Mouse (Mus musculus): ENCODE data around the gene Poll.
A peak's percentile ranks its signal among the peaks of the same experiment; 100 is the strongest.

Poll gene

DNA sequence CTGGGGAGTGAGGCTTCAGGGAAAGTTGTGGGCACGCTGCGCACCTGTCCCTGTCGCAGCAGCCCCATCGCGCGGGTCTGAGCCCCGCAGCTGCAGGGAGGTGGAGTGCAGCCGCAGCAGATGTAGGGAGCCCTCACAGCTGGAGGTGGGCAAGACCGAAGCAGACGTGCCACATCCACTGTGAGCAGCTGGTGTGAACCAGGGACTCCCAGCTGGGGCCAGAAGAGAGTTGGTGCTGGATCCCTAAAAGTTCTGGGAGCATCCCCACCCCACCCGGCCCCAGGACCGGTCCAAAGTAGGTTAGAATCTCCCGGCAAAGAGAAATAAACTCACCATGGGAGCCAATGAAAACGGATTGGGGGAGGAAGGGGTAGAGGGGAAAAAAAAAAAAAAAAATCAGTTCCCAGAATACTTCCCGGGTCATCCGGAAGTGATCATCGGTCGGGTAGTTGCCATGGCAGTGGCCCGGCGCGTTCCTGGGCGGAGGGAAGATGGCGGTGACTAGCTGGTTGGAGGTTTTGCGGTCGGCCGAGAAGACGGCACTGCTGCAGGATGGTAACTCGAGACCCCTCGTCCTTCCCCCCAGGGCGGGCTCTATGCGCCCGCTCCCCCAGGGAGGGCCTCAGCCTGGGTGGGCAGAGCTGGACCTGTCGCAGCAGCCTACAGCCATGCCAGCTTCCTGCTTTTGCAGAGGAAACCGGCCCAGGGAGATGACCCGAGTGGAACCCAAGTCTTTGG is at the start of gene Poll, which contains the start of gene Gm17018:
Poll (minus strand) TSS at position 379 of the 738 bp plus-strand sequence.
Gm17018 (plus strand) TSS at position 463 of the 738 bp plus-strand sequence.
- DNase-seq: peak; percentile 85 to 86

DNA sequence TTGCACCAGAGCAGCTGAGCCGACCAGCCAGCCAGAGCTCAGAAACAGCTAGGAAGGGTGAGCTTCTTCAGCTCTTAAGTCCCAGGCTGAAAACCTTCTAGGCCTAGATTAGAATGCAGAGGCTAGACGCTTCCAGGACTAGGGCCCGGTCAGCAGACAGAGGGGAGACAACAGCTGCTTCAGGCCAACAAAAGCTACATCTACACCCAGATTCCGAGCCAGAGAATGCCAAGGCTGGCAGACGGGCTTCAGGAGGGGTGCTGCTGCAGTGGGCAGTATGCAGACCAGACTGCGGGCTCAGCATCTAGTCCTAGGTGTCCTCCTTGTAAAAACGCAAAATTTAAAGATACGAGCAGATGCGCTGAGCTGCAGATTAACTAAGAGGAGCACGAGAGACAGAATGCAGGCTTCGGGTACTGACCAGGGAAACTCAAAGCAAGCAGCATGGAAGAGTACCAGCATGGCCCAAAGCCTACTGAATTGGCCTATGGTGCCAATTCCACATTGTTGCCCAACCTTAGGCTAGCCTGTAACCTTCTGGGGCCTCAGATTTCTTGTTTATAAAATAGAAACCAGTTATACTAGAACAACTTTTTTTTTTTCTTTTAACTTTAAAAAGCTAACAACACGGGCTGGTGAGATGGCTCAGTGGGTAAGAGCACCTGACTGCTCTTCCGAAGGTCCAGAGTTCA is 48.5 kb upstream of the Poll start:
- no peak for DNase-seq

DNA sequence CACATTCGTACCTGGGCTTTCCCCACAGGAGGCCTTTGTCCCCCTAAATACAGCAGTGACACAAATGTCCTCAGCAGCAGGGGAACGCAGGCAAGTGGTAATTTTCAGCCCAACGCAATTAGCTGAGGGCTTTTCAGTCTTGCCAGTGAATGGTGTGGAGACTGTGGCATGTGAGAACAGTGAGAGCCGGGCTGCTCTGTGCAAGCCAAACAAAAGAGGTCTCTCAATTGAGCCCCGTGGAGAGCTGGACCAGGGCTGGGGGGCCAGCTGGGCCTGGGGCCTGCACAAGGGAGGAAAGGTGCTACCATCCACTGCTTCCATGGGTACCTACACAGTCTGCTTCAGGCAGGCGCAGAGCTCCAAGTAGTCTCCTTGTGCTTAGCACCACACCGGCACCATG is 47.1 kb upstream of the Poll start:
- no peak for DNase-seq

DNA sequence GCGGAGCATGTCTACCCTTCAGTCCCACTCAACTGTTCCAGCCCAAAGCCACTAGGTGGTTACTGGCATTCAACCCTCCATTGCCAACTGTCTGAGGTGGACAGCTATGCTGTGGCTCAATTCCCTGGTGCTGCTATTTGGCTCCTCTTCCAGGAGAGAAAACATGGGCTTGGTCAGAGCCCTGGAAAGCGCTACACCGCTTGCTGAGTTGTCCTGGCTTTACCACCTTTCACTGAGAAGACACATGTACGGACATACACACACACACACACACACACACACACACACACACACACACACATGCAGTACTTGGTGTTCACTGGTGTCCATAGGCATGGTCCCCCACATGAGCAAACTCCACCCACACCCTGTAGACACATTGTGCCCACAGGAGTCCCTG is 46.4 kb upstream of the Poll start:
- DNase-seq: no peak

DNA sequence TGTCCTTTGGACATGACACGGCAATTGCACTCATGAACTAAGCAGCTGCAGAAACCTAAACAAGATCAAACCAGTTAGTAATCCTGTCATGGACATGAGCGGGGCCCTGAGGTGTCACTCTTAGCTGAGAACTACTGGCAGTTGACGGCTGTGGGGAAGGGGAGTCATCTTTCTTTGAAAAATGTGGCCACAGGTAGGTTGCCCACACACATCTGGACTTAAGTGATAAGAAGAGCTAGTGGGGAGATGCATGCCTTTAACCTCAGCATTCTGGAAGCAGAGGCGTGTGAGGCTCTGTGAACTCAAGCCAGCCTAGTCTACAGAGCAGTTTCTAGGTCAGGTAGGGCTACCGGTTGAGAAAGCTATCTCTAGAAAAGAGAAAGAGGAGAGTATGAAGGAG is 42.3 kb upstream of the Poll start:
- no peak for DNase-seq

DNA sequence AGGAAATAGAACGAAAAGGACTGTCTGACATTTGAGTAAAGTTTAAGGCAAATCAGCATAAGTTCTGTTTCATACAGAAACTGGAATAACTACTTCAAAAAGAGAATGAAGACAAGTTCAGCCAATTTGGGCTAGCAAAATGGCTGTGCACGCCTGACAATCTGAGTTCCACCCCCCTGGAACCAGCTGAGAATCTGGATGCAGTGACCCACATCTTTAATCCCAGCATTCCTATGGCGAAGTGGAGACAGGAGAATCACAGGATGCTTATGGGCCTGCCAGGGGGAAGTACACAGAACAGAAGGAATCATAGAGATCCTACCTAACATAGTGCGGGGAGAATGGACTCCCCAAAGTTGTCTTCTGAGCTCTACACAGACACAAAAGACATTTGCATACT is 36.8 kb upstream of the Poll start:
- DNase-seq: no peak

DNA sequence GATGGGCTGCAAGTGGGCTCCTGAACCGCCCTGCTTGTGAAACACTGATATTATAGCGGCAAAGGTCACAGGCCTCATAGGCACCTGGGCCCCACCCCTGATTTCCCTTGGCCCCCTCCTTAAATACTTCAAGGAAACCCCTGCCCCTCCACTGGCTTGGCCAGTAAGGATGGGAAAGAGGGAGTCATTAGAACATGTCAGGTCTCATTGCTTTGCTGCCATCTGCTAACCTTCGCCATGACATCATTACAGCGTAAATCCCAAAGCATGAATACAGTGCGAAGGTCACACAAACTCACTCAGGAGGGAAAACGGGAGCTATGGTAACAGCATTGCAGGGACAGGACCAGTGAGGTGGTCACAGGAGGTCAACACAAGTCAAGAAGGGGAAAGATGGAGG is 36.1 kb upstream of the Poll start:
- DNase-seq: no peak

DNA sequence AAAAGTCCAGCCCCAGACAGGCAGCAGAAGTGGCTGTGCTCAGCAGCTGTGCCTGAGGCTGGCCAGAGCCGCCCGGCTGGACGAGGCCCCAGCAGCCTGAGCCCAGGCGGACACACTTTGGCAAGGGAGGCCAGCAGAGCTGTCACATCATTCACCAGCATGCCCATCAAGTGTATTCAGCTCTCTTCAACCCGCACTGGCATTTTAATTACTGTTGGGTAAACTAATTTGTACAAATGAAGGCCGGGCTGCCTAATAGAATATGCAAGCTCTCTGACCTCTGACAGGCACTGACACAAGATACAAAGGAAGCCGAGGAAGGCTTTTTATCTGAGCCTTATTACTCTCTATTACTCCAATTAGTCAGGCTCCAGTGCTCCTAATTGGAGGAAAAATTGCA is 35.7 kb upstream of the Poll start:
- DNase-seq: no peak

DNA sequence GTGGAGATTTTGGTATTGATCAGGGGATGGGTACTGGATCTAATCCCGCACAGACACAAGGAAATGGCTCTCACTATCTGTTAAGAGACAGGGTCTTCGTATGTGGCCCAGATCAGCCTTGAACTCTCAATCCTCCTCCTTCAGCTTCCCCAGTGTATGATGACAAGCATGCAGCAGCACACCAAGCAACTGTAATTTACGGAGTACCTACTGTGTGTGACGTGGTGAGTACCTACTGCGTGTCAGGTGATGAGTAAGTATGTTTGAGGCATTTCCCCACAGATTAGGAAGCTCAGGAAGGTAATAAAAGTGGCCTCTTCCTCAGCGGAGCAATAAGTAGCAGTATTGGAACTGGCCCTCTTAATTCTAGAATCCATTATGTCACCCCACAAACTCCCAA is 35.1 kb upstream of the Poll start:
- DNase-seq: no peak

DNA sequence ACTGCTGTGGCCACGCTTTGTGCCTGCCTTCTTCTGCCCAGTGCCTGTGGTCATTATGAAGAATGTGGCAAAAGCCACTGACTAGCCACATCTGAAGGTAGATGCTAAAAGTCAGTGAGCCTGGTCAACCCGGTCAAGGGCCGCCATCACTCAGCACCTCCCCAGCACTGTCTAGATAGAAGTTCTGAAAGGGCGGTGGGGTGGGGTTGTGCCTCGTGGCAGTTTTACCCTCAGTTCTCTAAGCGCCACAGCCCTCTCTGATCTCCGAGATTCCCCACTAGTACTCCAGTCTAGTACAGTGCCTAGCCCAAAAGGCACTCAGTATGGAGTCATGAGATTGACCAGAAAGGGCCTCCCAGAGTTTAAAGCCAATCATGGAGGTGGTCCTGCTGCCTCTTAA is 33.7 kb upstream of the Poll start:
- no peak for DNase-seq

DNA sequence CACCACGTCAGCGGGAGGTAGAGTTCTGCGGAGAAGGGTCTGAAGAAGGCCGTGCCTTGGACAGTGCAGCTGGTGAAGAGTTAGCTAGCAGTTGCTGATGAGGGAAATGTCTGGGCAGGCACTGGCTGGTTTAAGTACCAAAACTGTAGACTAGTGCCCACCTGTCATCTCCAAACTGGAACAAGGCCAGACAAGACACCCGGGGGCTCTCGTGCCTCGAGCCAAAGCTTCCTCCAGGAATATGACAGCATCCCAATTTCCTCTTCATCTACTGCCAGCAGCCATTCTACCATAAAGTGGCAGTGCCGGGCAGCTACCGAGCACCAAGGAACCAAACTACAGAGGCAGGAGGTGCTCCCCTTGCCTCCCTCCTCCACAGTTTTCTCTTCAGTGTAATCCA is 32.6 kb upstream of the Poll start:
- DNase-seq: no peak

DNA sequence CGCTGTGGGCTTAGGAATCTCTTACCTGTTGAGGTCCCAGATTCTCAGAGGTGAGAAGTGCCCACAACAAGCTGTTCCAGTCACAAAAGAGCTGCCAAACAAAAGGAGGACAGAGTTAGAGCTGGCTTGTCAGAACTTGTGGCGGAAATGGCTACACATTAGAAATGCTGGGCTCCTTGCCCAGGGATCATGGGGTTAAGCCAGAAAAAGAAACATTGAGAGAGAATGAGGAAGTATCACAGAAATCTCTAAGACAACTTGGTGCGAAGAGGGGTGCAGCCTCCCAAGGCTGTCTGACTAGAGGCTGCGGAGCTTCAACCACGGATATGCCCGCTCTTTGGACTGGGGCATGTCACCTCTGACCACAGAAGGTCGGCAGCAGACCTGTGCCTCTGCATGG is 31.4 kb upstream of the Poll start:
- no peak for DNase-seq

DNA sequence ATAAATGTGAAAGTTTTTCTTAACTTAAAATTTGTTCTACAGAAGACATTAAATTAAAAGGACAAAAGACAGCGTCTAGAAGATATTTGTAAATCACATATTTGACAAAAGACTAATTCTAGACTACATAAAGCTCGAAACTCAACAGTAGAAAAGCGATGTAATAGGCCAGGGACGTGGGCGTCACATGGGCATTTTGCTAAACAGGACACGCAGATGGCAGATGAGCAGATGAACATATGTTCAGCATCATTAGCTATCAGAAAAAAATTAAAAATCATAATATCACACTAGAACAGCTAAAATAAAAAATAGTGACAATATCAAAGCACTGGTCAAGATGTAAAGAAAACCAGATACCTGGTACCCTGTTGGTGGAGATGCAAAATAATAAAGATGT is 29.4 kb upstream of the Poll start:
- no peak for DNase-seq

DNA sequence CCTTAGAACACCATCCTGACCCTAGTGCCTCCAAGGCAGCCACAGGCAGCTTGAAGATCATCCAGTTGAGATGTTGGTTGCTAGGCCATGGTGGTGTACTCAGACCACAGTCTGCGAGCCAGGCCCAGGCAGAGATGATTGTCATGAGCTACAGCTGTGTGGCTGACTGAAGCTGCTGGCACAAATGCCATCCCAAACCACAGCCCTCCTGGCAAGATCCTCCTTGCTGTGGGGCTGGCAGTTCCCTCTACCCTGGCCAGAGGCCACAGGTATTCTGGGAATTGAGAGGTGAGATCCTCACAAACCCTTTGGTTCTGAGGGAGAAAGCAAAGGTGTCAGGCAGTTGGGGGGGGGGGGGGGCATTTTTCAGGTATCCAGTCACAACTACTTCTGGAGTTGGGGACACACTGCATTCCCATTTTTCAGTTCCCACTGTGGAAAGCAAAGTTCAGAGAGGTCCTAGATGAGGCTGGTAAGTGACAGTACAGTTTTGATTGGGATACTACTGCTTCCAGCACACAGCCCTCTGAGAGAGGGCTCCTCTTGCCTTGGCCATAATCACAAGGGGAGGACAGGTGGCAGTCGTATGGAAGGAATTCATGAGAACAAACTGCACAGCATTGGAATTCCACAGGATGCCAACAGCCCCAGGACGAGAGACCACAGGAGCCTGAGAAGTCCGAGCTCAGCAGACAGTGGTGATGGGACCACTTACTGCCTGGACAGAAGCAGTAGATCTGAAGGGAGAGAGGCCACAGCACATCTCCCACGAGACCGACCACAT is 27.4 kb upstream of the Poll start:
- no peak for DNase-seq

DNA sequence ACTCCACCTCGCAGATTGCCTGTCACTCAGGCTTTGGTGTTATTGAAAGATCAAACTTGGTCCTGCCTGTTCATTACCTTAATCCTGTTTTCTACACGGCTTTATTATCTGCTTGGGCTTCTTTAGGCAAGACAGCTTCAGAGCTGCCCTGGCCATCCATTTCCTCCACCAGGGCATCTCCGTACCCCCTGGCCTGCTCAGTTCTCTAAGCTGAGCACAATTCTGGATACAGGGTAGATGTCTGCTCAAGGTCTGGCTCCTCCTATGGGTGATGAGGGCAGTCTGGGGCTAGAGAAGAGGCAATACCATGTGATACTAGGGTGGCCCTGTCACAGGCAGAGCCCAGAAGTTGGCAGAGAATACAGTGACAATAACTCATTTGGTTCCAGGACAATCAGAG is 26.5 kb upstream of the Poll start:
- no peak for DNase-seq

DNA sequence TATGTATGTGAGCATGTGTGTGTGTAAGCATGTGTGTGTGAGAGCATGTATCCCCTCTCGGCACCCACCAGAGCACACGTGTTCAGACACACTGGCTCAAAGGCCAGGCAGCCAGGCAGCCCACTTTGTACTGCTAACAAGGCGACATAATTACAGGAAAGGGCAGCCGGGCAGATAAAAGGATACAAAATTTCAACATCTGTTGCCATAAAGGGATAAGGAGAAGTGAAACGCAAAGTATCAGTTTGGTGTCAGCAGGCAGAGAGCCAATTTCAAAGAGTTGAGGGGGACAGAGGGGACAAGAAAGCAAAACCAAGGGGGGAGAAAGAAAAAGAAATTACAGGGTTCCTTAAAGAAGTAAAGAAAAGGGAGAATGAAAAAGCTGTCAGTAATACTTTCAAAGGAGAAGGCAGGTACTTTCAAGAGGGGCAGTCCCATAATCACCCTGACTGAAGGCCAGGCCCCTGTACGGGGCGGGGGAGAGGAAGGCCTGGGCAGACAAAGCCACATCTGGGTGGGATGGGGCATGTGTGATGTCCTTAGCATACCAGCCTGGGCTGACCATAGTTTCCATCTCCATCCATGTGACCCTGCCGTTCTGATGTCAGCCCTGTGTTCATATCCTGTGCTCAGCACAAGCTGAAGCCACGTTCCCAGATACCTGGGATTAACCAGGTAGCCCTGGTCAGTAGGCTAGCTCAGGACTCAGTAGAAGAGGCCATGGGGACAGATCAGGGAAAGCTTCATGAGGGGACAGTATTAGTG is 24.7 kb upstream of the Poll start:
- no peak for DNase-seq

DNA sequence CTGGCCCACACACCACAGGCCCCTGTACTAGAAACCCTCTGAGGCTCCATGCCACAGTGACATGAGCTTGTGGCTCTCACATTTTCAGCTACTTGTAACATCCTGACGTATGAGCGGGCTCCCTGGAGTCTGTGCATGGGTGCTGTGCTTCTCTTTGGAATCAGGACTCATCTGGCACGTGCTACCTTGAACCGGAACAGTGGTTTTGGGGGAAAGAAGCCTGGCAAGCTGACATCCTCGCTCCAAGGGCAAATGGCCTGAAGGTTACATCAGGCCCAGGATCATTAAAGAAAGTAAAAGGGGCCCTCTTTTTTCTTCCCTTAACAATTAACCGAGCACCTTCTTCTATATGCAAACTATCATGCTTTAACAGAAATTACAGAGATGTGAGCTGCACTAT is 22.8 kb upstream of the Poll start:
- no peak for DNase-seq

DNA sequence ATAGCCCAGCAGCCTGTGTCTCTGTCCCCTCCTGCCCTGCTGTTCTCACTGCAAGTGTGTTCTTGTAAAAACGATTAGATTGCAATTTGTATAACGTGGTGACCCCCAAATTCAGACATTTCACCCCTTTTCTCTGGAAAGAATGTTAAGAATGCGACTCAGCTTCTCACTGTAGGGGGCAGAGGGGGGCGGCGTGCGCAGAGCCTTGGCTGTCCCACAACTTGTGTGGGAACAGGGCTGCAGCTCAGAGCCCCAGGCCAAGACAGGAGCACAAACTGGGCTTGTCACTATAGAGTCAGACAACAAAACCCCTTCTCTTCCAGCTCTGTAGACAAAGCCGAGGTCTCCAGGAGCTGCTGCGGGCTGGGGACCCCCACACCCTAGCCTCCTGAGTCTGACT is 21.8 kb upstream of the Poll start:
- DNase-seq: no peak

DNA sequence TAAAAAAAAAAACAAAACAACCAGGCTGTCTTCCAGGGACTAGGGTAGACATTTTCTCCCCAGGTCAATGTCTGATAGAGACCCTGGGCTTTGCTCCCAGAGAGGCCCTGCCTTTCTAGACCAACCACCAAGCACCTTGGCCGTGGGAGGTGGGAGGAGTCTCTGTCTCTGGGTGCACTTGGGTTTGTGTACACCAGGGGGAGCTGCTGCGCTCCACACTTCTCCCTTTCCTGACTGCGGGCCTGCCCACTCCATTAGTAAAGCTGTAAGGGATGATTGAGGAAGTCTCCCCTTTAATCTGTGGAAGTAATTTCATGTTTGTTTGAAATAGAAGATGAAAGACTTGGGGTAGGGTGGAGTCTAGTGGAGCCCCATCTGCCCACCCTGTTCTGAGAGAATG is 20.9 kb upstream of the Poll start:
- DNase-seq: peak; percentile 59 to 66

DNA sequence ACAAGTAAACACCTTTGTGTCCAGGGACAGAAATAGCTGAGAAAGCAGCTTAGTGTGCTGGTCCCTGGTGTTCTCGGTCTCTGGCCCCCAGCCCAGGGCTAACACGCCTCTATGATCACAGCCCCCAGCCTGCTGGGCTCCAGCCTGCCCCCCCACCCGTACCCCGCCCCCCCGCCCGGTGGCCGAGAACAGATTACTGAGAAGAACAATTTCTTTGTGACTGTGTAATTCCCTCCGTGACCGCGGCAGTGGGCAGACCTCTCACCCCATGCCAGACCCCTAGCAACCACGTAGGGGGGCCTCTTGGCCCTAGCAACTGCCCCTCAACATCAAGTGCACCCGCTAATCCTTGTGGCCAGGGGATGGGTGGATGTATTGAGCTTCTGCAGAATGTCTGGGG is 19.9 kb upstream of the Poll start:
- DNase-seq: no peak

DNA sequence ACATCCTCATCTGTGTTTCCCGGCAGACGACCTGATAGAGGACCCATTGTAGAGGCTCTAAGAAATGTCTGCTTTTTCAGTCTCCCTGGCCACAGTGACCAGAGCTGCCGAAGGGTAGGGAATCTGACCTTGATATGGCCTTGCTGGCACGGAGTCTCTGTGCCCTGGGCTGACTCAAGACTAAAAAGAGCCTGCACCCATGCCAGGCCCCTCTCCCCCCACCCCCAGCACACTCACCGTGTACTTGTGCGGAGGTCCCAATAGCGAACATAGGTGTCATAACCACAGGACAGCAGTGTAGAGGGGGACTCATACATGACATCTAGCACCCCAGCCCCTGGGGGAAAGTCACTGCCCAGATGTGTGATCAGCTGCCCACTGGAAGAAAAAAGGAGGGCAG is 19.1 kb upstream of the Poll start:
- DNase-seq: no peak

DNA sequence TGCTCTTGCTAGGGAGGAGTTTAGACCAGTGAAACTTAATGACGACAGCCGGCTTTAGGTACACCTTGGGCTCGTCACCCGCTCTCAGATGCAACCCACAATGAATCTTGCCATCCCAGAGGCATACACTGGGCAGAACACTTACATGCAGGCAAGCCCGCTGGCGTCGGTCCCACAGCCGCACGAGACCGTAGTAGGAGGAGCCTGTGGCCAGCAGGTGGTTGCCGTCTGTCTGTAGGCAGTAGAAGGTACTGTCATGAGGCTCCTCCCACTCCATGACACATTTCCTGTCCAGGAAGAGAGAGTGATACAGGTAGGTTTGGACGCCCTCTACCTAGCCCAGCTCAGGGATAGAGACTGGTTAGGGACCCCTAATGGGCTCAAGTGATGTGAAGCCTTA is 18.6 kb upstream of the Poll start:
- DNase-seq: no peak

DNA sequence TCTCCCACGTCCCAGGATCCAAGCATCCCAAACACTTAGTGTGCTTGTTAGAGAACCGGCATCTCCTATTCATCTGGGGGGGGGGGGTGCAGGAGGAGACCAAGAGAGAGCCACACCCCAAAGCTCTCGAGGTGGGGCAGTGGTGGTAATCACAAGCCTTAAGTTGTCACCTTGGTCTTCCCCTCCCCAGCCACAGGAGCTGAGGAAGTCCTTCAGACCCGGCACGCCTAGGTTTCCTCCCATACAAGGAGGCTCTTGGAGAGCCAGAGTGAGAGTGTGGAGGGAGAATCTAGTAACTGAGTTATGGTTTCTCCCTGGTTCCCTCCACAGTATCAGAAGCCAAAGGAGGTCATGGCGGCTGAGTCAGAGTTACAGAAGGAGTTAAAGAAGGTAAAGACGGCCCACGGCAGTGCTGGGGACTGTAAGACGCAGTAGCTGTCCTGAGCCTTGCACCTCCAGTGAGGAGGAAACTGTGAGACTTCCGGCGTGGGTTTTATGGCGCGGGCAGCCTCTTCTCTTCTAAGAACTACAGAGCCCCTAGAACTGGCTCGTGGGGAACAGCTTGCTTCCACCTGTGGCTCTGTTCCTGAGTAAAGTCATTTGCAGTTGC is 16.9 kb upstream of the Poll start:
- no peak for DNase-seq

Data from B cell, adult 2 months (primary cell).